Mouse (Mus musculus): ENCODE measurements around the gene Pex5l.

GRCm38 (mm10) chr3:32979981-32980380 is 163.1 kb downstream of the Pex5l start:
- TF ChIP-seq CTCF (IDR thresholded peaks at IDR 0.05; ENCODE audit: borderline replicate concordance, control insufficient read depth, extremely low read depth, insufficient read depth, low read length, poor library complexity) (no peak), POLR2A (IDR thresholded peaks at IDR 0.05; ENCODE audit: control insufficient read depth, extremely low read depth, insufficient read depth, low read length, poor library complexity) (no peak)

All from thymus, adult 2 months (tissue).